Mouse (Mus musculus): ENCODE measurements around the gene Cpne4. TPM values are rescaled to one million over a fixed set of nuclear protein-coding genes. Genes with fewer than 3 reads are reported as not detected.

Gene Cpne4
- polyA plus RNA-seq, 1 experiment from 2014 or later: 0.12 TPM

GRCm38 (mm10) chr9:105069106-105069505, 522.0 kb downstream of the Cpne4 start:
- Histone ChIP-seq H3K9me3 (ENCODE audit: low read depth, low read length) (no peaks in the 10 kb centered on the region), H3K4me2 (no peak overlapping the region), H3K27ac (ENCODE audit: low read depth) (no peak overlapping the region), H3K4me1 (ENCODE audit: insufficient read depth) (no peaks in the 10 kb centered on the region), H3K27me3 (ENCODE audit: insufficient read depth, low read length) (no peaks in the 10 kb centered on the region), H3K4me3 (ENCODE audit: low read depth, low read length) (no peak overlapping the region), H3K36me3 (ENCODE audit: insufficient read depth) (peaks cover 80% of the 10 kb centered on the region), H3K9ac (no peak overlapping the region)
- no peak for DNase-seq
- TF ChIP-seq CTCF (IDR thresholded peaks at IDR 0.05; ENCODE audit: low read depth): no peak
- no peak for ATAC-seq (ENCODE audit: insufficient read depth)
- WGBS: 92% methylated on average over 10 of the region's 10 CpGs

DNA sequence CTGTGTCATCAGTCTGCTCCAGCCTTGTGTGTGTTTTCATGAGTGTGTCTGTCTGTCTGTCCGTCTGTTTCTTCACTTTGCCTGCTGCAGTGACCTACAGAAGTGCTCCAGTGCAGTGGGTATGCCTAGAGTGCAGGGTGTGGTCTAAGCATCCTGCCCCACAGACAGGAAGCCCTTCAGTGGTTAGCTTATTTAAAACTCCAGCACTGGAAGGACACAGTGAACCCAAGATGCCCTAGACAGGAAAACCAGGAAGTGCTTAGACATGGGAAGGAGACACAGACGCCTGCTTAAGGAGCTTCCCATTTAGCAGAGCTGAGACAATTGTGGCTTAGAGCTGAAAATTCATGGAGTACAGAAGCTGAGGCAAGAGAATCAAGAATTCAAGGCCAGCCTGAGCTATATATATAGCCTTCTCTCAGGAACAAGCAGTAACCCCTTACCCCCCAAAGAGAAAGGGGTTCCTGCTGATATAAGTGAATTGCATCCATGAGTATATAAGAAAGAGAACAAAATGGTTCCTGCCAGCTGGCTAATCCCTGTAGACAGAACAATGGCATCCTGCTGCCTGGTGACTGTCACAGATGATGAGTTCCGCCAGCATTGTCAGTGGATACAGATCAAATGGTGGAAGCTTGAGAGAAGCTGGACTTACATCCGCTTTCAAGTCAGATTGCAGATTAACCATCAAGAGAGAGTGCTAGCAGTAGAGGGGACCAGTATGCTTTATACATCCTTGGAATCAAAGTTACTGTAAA, 526.1 kb downstream of the Cpne4 start:
- H3K27ac ChIP-seq (ENCODE audit: low read depth): no peak overlapping the region
- H3K27me3 ChIP-seq (ENCODE audit: insufficient read depth, low read length): no peaks in the 10 kb centered on the region
- ATAC-seq (ENCODE audit: insufficient read depth) (no peak), DNase-seq (peak; percentile 5)
- H3K9me3 ChIP-seq (ENCODE audit: low read depth, low read length): no peaks in the 10 kb centered on the region
- TF ChIP-seq CTCF (IDR thresholded peaks at IDR 0.05; ENCODE audit: low read depth): no peak
- WGBS: 73% methylated on average over 4 of the region's 4 CpGs
- H3K4me1 ChIP-seq (ENCODE audit: insufficient read depth): no peaks in the 10 kb centered on the region
- H3K36me3 ChIP-seq (ENCODE audit: insufficient read depth): peaks cover 84% of the 10 kb centered on the region
- no peak overlapping the region for H3K4me2 ChIP-seq
- no peak overlapping the region for H3K9ac ChIP-seq
- H3K4me3 ChIP-seq (ENCODE audit: low read depth, low read length): no peak overlapping the region

- Histone ChIP-seq H3K9me3 (ENCODE audit: low read depth, low read length) (no peaks in the 10 kb centered on the region), H3K4me2 (no peak overlapping the region), H3K9ac (no peak overlapping the region), H3K36me3 (ENCODE audit: insufficient read depth) (peaks cover 70% of the 10 kb centered on the region), H3K4me1 (ENCODE audit: insufficient read depth) (no peaks in the 10 kb centered on the region), H3K27ac (ENCODE audit: low read depth) (no peak overlapping the region), H3K4me3 (ENCODE audit: low read depth, low read length) (no peak overlapping the region), H3K27me3 (ENCODE audit: insufficient read depth, low read length) (no peaks in the 10 kb centered on the region)
- DNase-seq (no peak), ATAC-seq (ENCODE audit: insufficient read depth) (no peak)
- WGBS: 92% methylated on average over 8 of the region's 8 CpGs
- TF ChIP-seq CTCF (IDR thresholded peaks at IDR 0.05; ENCODE audit: low read depth): no peak
Observed at GRCm38 (mm10) chr9:105074851-105075250, 527.8 kb downstream of the Cpne4 start.

GRCm38 (mm10) chr9:105076756-105077424, 529.8 kb downstream of the Cpne4 start:
- H3K9me3 ChIP-seq (ENCODE audit: low read depth, low read length): no peaks in the 10 kb centered on the region
- H3K9ac ChIP-seq: no peak overlapping the region
- 86% methylated on average over 13 of the region's 13 CpGs for WGBS
- no peak for TF ChIP-seq CTCF (IDR thresholded peaks at IDR 0.05; ENCODE audit: low read depth)
- H3K4me2 ChIP-seq: no peak overlapping the region
- H3K27ac ChIP-seq (ENCODE audit: low read depth): no peak overlapping the region
- ATAC-seq (ENCODE audit: insufficient read depth) (no peak), DNase-seq (no peak)
- H3K27me3 ChIP-seq (ENCODE audit: insufficient read depth, low read length): no peaks in the 10 kb centered on the region
- H3K36me3 ChIP-seq (ENCODE audit: insufficient read depth): peaks cover 51% of the 10 kb centered on the region
- H3K4me1 ChIP-seq (ENCODE audit: insufficient read depth): no peaks in the 10 kb centered on the region
- no peak overlapping the region for H3K4me3 ChIP-seq (ENCODE audit: low read depth, low read length)

GRCm38 (mm10) chr9:105078460-105078859, 531.4 kb downstream of the Cpne4 start:
- Histone ChIP-seq H3K9ac (no peak overlapping the region), H3K4me3 (ENCODE audit: low read depth, low read length) (no peak overlapping the region), H3K27me3 (ENCODE audit: insufficient read depth, low read length) (no peaks in the 10 kb centered on the region), H3K36me3 (ENCODE audit: insufficient read depth) (peaks cover 40% of the 10 kb centered on the region), H3K4me1 (ENCODE audit: insufficient read depth) (no peaks in the 10 kb centered on the region), H3K4me2 (no peak overlapping the region), H3K9me3 (ENCODE audit: low read depth, low read length) (no peaks in the 10 kb centered on the region), H3K27ac (ENCODE audit: low read depth) (no peak overlapping the region)
- no peak for TF ChIP-seq CTCF (IDR thresholded peaks at IDR 0.05; ENCODE audit: low read depth)
- no peak for ATAC-seq (ENCODE audit: insufficient read depth)
- no peak for DNase-seq
- 84% methylated on average over 4 of the region's 4 CpGs for WGBS

DNA sequence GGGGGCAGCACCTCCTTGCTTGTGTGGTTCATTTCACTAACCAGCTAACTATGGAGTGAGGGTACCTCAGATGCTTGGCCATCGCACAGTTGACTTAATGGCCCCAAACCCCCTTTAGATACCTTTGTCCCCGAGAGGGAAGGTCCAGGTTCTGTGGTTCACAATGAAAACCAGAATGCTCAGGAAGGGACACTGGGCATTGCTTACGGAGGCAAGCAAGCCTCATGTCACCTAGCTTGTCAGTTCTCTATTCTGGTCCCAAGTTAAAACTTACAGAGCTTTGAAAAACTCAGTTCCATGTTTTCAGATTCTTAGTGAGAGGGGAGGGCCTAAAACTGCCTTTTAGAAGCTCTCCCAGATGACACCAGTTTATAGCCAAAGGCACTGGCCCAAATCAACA, 533.2 kb downstream of the Cpne4 start:
- no peak for TF ChIP-seq CTCF (IDR thresholded peaks at IDR 0.05; ENCODE audit: low read depth)
- Histone ChIP-seq H3K4me2 (no peak overlapping the region), H3K27me3 (ENCODE audit: insufficient read depth, low read length) (no peaks in the 10 kb centered on the region), H3K4me3 (ENCODE audit: low read depth, low read length) (no peak overlapping the region), H3K9me3 (ENCODE audit: low read depth, low read length) (no peaks in the 10 kb centered on the region), H3K9ac (no peak overlapping the region), H3K36me3 (ENCODE audit: insufficient read depth) (peaks cover 22% of the 10 kb centered on the region), H3K4me1 (ENCODE audit: insufficient read depth) (no peaks in the 10 kb centered on the region), H3K27ac (ENCODE audit: low read depth) (no peak overlapping the region)
- ATAC-seq (ENCODE audit: insufficient read depth) (no peak), DNase-seq (no peak)
- 79% methylated on average over 3 of the region's 3 CpGs for WGBS

Small RNA genes lying within 50 kb of the gene (microRNA-seq; reads per million reads assigned to microRNA genes)
- not detected for gene Gm23391 (ENCODE audit: borderline number of aligned reads)

Other genes starting within 250 kb of the Cpne4 start
- gene Acpp, start 209.5 kb upstream of the Cpne4 start, polyA plus RNA-seq (2014; fragmentation: Nextera tagmentation; extraction: Ambion mirVana): 0.21 and 0.26 TPM in 2 replicates